27 mouse cellular contexts compared by ENCODE assay signal in the genomic region with DNA sequence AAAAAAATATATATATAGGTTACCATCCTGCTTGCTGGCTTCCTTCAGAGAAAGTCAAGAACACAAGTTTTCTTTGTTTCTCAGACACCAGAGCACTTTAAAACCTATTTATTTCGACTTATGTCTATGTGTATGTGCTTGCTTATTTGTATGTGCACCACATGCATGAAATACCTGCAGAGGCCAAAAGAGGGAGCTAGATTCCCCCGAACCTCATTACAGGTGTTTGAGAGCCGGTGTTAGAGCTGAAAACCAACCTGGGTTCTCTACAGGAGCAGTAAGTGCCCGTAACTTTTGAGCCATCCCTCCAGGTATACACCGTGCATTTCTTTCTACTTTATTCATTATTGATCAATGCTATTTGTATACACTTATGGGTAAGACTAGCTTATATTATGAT. TPM values are rescaled to one million over a fixed set of nuclear protein-coding genes. Genes with fewer than 3 reads are reported as not detected.
DNase-seq lines count a peak whose midpoint lies in the region; ATAC-seq and TF ChIP-seq lines count a peak whose summit lies in the region.
"Had no signal": no experiment of that assay in that cellular context is flagged by ENCODE, and none has a peak within 500 bp of the region (broad histone marks: within the 10 kb centered on the region; RNA-seq: fewer than 3 reads in every experiment).

No protein-coding gene starts in this region.

- no peak for DNase-seq in kidney, postnatal 0 days (ENCODE audit: low spot score)
- DNase-seq in midbrain, postnatal 0 days (ENCODE audit: low spot score) = no peak
- peak; percentile 78 for DNase-seq in R1 (ENCODE audit: low read depth, low spot score)
- no peak for DNase-seq in gastrocnemius, postnatal 25 days
- no peak for DNase-seq in embryonic facial prominence, embryonic 10.5 days (ENCODE audit: low spot score)
- DNase-seq: adrenal gland, postnatal 14 days; cerebellum, adult 11-12 months; cerebellum, adult 9-10 months; cerebellum, postnatal 25 days; forebrain, postnatal 0 days; gastrocnemius, adult 2 months; gastrocnemius, postnatal 36 days; heart, adult 11 months; heart, postnatal 36 days had no signal

- no peak overlapping the region for H3K27ac ChIP-seq in kidney, postnatal 0 days
- no peak overlapping the region for H3K27ac ChIP-seq in kidney, embryonic 14.5 days (ENCODE audit: low read depth, low read length)
- H3K27ac ChIP-seq in midbrain, postnatal 0 days (ENCODE audit: low read depth, low read length) = no peak overlapping the region
- H3K27ac ChIP-seq in midbrain, embryonic 15.5 days = no peak overlapping the region
- H3K27ac ChIP-seq in embryonic facial prominence, embryonic 10.5 days (replicated peaks) = no peak overlapping the region
- H3K27ac ChIP-seq: embryonic facial prominence, embryonic 13.5 days; forebrain, embryonic 12.5 days; gastrocnemius, adult 2 months; heart, embryonic 13.5 days; hindbrain, embryonic 15.5 days had no signal

- H3K27me3 ChIP-seq in kidney, postnatal 0 days (ENCODE audit: insufficient read depth, low read length) = no peaks in the 10 kb centered on the region
- H3K27me3 ChIP-seq in kidney, embryonic 14.5 days (ENCODE audit: control insufficient read depth, insufficient read depth, low read length) = no peaks in the 10 kb centered on the region
- H3K27me3 ChIP-seq in midbrain, postnatal 0 days (ENCODE audit: insufficient read depth, low read length) = no peaks in the 10 kb centered on the region
- H3K27me3 ChIP-seq in midbrain, embryonic 15.5 days (replicated peaks) = no peaks in the 10 kb centered on the region
- no peaks in the 10 kb centered on the region for H3K27me3 ChIP-seq in embryonic facial prominence, embryonic 10.5 days (replicated peaks; ENCODE audit: low read depth, poor library complexity, severe bottlenecking)
- H3K27me3 ChIP-seq: embryonic facial prominence, embryonic 13.5 days; forebrain, embryonic 12.5 days; heart, embryonic 13.5 days; hindbrain, embryonic 15.5 days had no signal

- 0 out of 2 replicates have a peak, but pooled peaks have one; percentile 6 for TF ChIP-seq CTCF in kidney, postnatal 0 days (IDR thresholded peaks at IDR 0.05; ENCODE audit: low read depth)
- peak; percentile 22; the same call in 1 of the 2 replicates for TF ChIP-seq CTCF in midbrain, postnatal 0 days (IDR thresholded peaks at IDR 0.05)

- no peaks in the 10 kb centered on the region for H3K4me1 ChIP-seq in kidney, postnatal 0 days (replicated peaks; ENCODE audit: insufficient read depth, low read length)
- no peaks in the 10 kb centered on the region for H3K4me1 ChIP-seq in kidney, embryonic 14.5 days (ENCODE audit: control insufficient read depth, insufficient read depth, low read length)
- H3K4me1 ChIP-seq in midbrain, postnatal 0 days (ENCODE audit: insufficient read depth, low read length) = no peaks in the 10 kb centered on the region
- H3K4me1 ChIP-seq in midbrain, embryonic 15.5 days = no peaks in the 10 kb centered on the region
- no peaks in the 10 kb centered on the region for H3K4me1 ChIP-seq in embryonic facial prominence, embryonic 10.5 days
- H3K4me1 ChIP-seq: embryonic facial prominence, embryonic 13.5 days; forebrain, embryonic 12.5 days; heart, embryonic 13.5 days; hindbrain, embryonic 15.5 days had no signal

- H3K4me3 ChIP-seq in kidney, postnatal 0 days (replicated peaks; ENCODE audit: low read depth, low read length) = no peak overlapping the region
- no peak overlapping the region for H3K4me3 ChIP-seq in kidney, embryonic 14.5 days (ENCODE audit: low read length)
- no peak overlapping the region for H3K4me3 ChIP-seq in midbrain, postnatal 0 days (ENCODE audit: low read depth, low read length)
- no peak overlapping the region for H3K4me3 ChIP-seq in midbrain, embryonic 15.5 days
- H3K4me3 ChIP-seq in embryonic facial prominence, embryonic 10.5 days = no peak overlapping the region
- H3K4me3 ChIP-seq: embryonic facial prominence, embryonic 13.5 days; forebrain, embryonic 12.5 days; gastrocnemius, adult 2 months; heart, embryonic 13.5 days; hindbrain, embryonic 15.5 days had no signal

- 89% methylated on average over 5 of the region's 5 CpGs for WGBS in kidney, postnatal 0 days
- WGBS in kidney, embryonic 14.5 days = 90% methylated on average over 5 of the region's 5 CpGs
- 91% methylated on average over 5 of the region's 5 CpGs for WGBS in midbrain, postnatal 0 days
- WGBS in midbrain, embryonic 15.5 days = 94% methylated on average over 5 of the region's 5 CpGs
- whole genome bisulfite sequencing in embryonic facial prominence, embryonic 10.5 days = 94% methylated on average over 5 of the region's 5 CpGs

- no peak for ATAC-seq in kidney, postnatal 0 days (replicated peaks; ENCODE audit: low FRiP score, low read depth)
- no peak for ATAC-seq in kidney, embryonic 14.5 days (ENCODE audit: low FRiP score, low TSS enrichment)
- no peak for ATAC-seq in midbrain, postnatal 0 days (ENCODE audit: low FRiP score)
- ATAC-seq in midbrain, embryonic 15.5 days (replicated peaks) = no peak
- ATAC-seq: forebrain, postnatal 0 days; inflammation-experienced regulatory T-cells, adult 6 months had no signal

- no peaks in the 10 kb centered on the region for H3K9me3 ChIP-seq in kidney, postnatal 0 days (replicated peaks; ENCODE audit: low read length)
- H3K9me3 ChIP-seq in kidney, embryonic 14.5 days (ENCODE audit: control insufficient read depth, low read length) = peaks cover 4% of the 10 kb centered on the region; the same call in 1 of the 2 replicates
- H3K9me3 ChIP-seq in midbrain, postnatal 0 days (ENCODE audit: low read length) = no peaks in the 10 kb centered on the region
- H3K9me3 ChIP-seq in midbrain, embryonic 15.5 days = no peaks in the 10 kb centered on the region
- H3K9me3 ChIP-seq in embryonic facial prominence, embryonic 10.5 days = no peaks in the 10 kb centered on the region
- H3K9me3 ChIP-seq: forebrain, embryonic 12.5 days; G1E; heart, embryonic 13.5 days; hindbrain, embryonic 15.5 days had no signal

- no peak overlapping the region for H3K4me2 ChIP-seq in kidney, postnatal 0 days (ENCODE audit: low read length)
- no peak overlapping the region for H3K4me2 ChIP-seq in kidney, embryonic 14.5 days (replicated peaks; ENCODE audit: low read depth, low read length)
- H3K4me2 ChIP-seq in midbrain, postnatal 0 days (ENCODE audit: low read depth, low read length, poor library complexity, severe bottlenecking) = no peak overlapping the region
- H3K4me2 ChIP-seq in midbrain, embryonic 15.5 days = no peak overlapping the region
- H3K4me2 ChIP-seq: embryonic facial prominence, embryonic 13.5 days; forebrain, embryonic 12.5 days; heart, embryonic 13.5 days; hindbrain, embryonic 15.5 days had no signal

- no peaks in the 10 kb centered on the region for H3K36me3 ChIP-seq in kidney, postnatal 0 days (ENCODE audit: insufficient read depth, low read length)
- no peaks in the 10 kb centered on the region for H3K36me3 ChIP-seq in kidney, embryonic 14.5 days (ENCODE audit: control insufficient read depth, insufficient read depth, low read length)
- H3K36me3 ChIP-seq in midbrain, postnatal 0 days (ENCODE audit: insufficient read depth, low read length) = no peaks in the 10 kb centered on the region
- no peaks in the 10 kb centered on the region for H3K36me3 ChIP-seq in midbrain, embryonic 15.5 days (replicated peaks)
- H3K36me3 ChIP-seq in embryonic facial prominence, embryonic 10.5 days (replicated peaks) = no peaks in the 10 kb centered on the region
- H3K36me3 ChIP-seq: embryonic facial prominence, embryonic 13.5 days; forebrain, embryonic 12.5 days; G1E; heart, embryonic 13.5 days; hindbrain, embryonic 15.5 days had no signal

- H3K9ac ChIP-seq in kidney, postnatal 0 days (ENCODE audit: low read depth, low read length) = no peak overlapping the region
- H3K9ac ChIP-seq in kidney, embryonic 14.5 days (ENCODE audit: low read depth, low read length) = no peak overlapping the region
- no peak overlapping the region for H3K9ac ChIP-seq in midbrain, postnatal 0 days (replicated peaks; ENCODE audit: low read length, poor library complexity, severe bottlenecking)
- H3K9ac ChIP-seq in midbrain, embryonic 15.5 days = no peak overlapping the region
- H3K9ac ChIP-seq: embryonic facial prominence, embryonic 13.5 days; forebrain, embryonic 12.5 days; forebrain, postnatal 0 days; heart, embryonic 13.5 days; hindbrain, embryonic 15.5 days had no signal

RNA-seq across cellular contexts. Expression of gene Zfp280b, which starts 30.0 kb away (rescaled TPM):
- polyA plus RNA-seq in kidney, postnatal 0 days (2015; fragmentation: Nextera tagmentation; extraction: Ambion mirVana) = 12.4 and 15.1 TPM in 2 replicates
- 16.7 and 24.9 TPM in 2 replicates for polyA plus RNA-seq in kidney, embryonic 14.5 days (2014; fragmentation: Nextera tagmentation; extraction: Ambion mirVana)
- total RNA-seq in midbrain, postnatal 0 days (2014; rRNA removed) = 9.1 and 9.8 TPM in 2 replicates
- 8.8 and 12.5 TPM in 2 replicates for polyA plus RNA-seq in midbrain, postnatal 0 days (2015; fragmentation: Nextera tagmentation; extraction: Ambion mirVana)
- polyA plus RNA-seq in midbrain, embryonic 15.5 days (2015; fragmentation: Nextera tagmentation; extraction: Ambion mirVana) = 12.8 TPM in 2 replicates
- 1 to 10 TPM; 5.5 to 9.6 TPM for total RNA-seq in gastrocnemius, postnatal 25 days (2021)
- 38.4 and 41.2 TPM in 2 replicates for polyA plus RNA-seq in embryonic facial prominence, embryonic 10.5 days (2016; fragmentation: Nextera tagmentation; extraction: Ambion mirVana)

RNA-seq across cellular contexts. Expression of gene Slc5a4b, which starts 48.3 kb away (rescaled TPM):
- 0.06 and 0.14 TPM in 2 replicates for polyA plus RNA-seq in kidney, postnatal 0 days (2015; fragmentation: Nextera tagmentation; extraction: Ambion mirVana)
- 0.30 TPM in 1 of 2 replicates, not detected in the other for polyA plus RNA-seq in kidney, embryonic 14.5 days (2014; fragmentation: Nextera tagmentation; extraction: Ambion mirVana)
- not detected in 2 replicates for total RNA-seq in midbrain, postnatal 0 days (2014; rRNA removed)
- 0.06 and 0.09 TPM in 2 replicates for polyA plus RNA-seq in midbrain, postnatal 0 days (2015; fragmentation: Nextera tagmentation; extraction: Ambion mirVana)
- not detected in 2 replicates for polyA plus RNA-seq in midbrain, embryonic 15.5 days (2015; fragmentation: Nextera tagmentation; extraction: Ambion mirVana)
- not detected for total RNA-seq in gastrocnemius, postnatal 25 days (2021)
- polyA plus RNA-seq in embryonic facial prominence, embryonic 10.5 days (2016; fragmentation: Nextera tagmentation; extraction: Ambion mirVana) = not detected in 2 replicates
- total RNA-seq: adrenal gland, adult 18-20 months; adrenal gland, postnatal 14 days; forebrain, postnatal 0 days; G1E; gastrocnemius, adult 2 months; gastrocnemius, postnatal 36 days; heart, postnatal 36 days had no signal
- polyA plus RNA-seq: C2C12; cortical plate, adult 2 months; embryonic facial prominence, embryonic 13.5 days; forebrain, embryonic 12.5 days; forebrain, postnatal 0 days; G1E; heart, embryonic 13.5 days; heart, postnatal 0 days; hindbrain, embryonic 11.5 days; hindbrain, embryonic 15.5 days; inflammation-experienced regulatory T-cells, adult 6 months had no signal
